Mouse (Mus musculus) limb, embryonic 10.5 days (tissue): ENCODE measurements around the gene Scgb2a2. TPM values are rescaled to one million over a fixed set of nuclear protein-coding genes. Genes with fewer than 3 reads are reported as not detected.
A peak's percentile ranks its signal among the peaks of the same experiment; 100 is the strongest.
"Not testable (repeated sequence)": the region's sequence is repeated elsewhere in the genome, so short reads cannot be mapped to it uniquely, and the experiment has no call there.

Experiments
- DNase-seq: peaks from one replicate; pipeline ENCODE4 v3.0.0-alpha.2; 2017; ENCODE audit warnings: low spot score
- H3K27ac ChIP-seq: fragments of 300-500 bp; sonication (generic); 2 replicates; pipeline ENCODE4 v1.5.1; 2016; ENCODE audit warnings: mild to moderate bottlenecking
- H3K27me3 ChIP-seq: fragments of 300-500 bp; sonication (generic); 2 replicates; pipeline ENCODE4 v1.6.1; 2016; ENCODE audit warnings: low read depth, mild to moderate bottlenecking; ENCODE audit not compliant: poor library complexity, severe bottlenecking
- H3K36me3 ChIP-seq: fragments of 300-500 bp; sonication (generic); 2 replicates; pipeline ENCODE4 v1.6.1; 2016; ENCODE audit warnings: mild to moderate bottlenecking, moderate library complexity
- H3K4me1 ChIP-seq: fragments of 300-500 bp; sonication (generic); 2 replicates; pipeline ENCODE4 v1.6.1; 2016
- H3K4me3 ChIP-seq: fragments of 300-500 bp; sonication (generic); 2 replicates; pipeline ENCODE4 v1.5.1; 2016; ENCODE audit warnings: mild to moderate bottlenecking, moderate library complexity
- H3K9me3 ChIP-seq: fragments of 300-500 bp; sonication (generic); replicated peaks from 2 replicates; pipeline ENCODE4 v1.6.1; 2016; ENCODE audit warnings: mild to moderate bottlenecking
- WGBS: fragments of 180-500 bp; shearing (Covaris S2); methylation state at CpG from one replicate; pipeline ENCODE4 v1.1.7; 2016; 5-methylcytosine and 5-hydroxymethylcytosine counted together
- polyA plus RNA-seq: library from polyadenylated mRNA; unstranded; fragments of >200 nt; fragmentation: Nextera tagmentation; extraction: Ambion mirVana; gene quantifications from 2 replicates; pipeline ENCODE4 v1.2.1, GENCODE M21; 2016

Scgb2a2 gene
- not detected in 2 replicates for polyA plus RNA-seq

GRCm38 (mm10) chr19:9847262-9847661 lies at the start of gene Scgb2a2:
TSS of gene Scgb2a2 (plus strand) at chr19:9847562.
- DNase-seq = no peak
- H3K4me1 ChIP-seq = no peaks in the 10 kb centered on the region
- no peak within 1 kb of the TSS for H3K27ac ChIP-seq
- 85% methylated on average over 2 of the region's 2 CpGs for WGBS
- H3K36me3 ChIP-seq = no peaks in the 10 kb centered on the region
- H3K9me3 ChIP-seq = no peaks in the 10 kb centered on the region
- no peak within 1 kb of the TSS for H3K4me3 ChIP-seq
- no peaks in the 10 kb centered on the region for H3K27me3 ChIP-seq

GRCm38 (mm10) chr19:9836581-9837340 lies 10.6 kb upstream of the Scgb2a2 start:
- not testable (repeated sequence) for DNase-seq, H3K27me3 ChIP-seq, H3K36me3 ChIP-seq, H3K9me3 ChIP-seq, H3K4me1 ChIP-seq
- Histone ChIP-seq H3K27ac (peak overlapping the region; percentile 68), H3K4me3 (peak overlapping the region; percentile 40)
- 13% methylated on average over 19 of the region's 21 CpGs for WGBS

- H3K4me1 ChIP-seq = no peaks in the 10 kb centered on the region
- WGBS = 60% methylated on average over 2 of the region's 2 CpGs
- no peaks in the 10 kb centered on the region for H3K36me3 ChIP-seq
- H3K9me3 ChIP-seq = no peaks in the 10 kb centered on the region
- H3K27ac ChIP-seq = no peak overlapping the region
- H3K27me3 ChIP-seq = no peaks in the 10 kb centered on the region
- no peak for DNase-seq
- H3K4me3 ChIP-seq = no peak overlapping the region
Observed at GRCm38 (mm10) chr19:9837341-9837715, 10.0 kb upstream of the Scgb2a2 start.

- not testable (repeated sequence) for H3K4me1 ChIP-seq, H3K36me3 ChIP-seq, H3K27me3 ChIP-seq, H3K9me3 ChIP-seq, H3K4me3 ChIP-seq, H3K27ac ChIP-seq, DNase-seq
- 76% methylated on average over 3 of the region's 3 CpGs for WGBS
Observed at GRCm38 (mm10) chr19:9849368-9850075, 2.2 kb downstream of the Scgb2a2 start.

- not testable (repeated sequence) for DNase-seq, H3K27me3 ChIP-seq, H3K9me3 ChIP-seq, H3K4me3 ChIP-seq, H3K27ac ChIP-seq, H3K4me1 ChIP-seq, H3K36me3 ChIP-seq
- WGBS = 92% methylated on average over 3 of the region's 3 CpGs
Observed at GRCm38 (mm10) chr19:9860821-9861220, 13.5 kb downstream of the Scgb2a2 start.

GRCm38 (mm10) chr19:9864856-9865255 lies 17.5 kb downstream of the Scgb2a2 start:
- H3K27me3 ChIP-seq = no peaks in the 10 kb centered on the region
- 85% methylated on average over 1 of the region's 1 CpGs for WGBS

GRCm38 (mm10) chr19:9865466-9865865 lies 18.1 kb downstream of the Scgb2a2 start:
- Histone ChIP-seq H3K9me3 (no peaks in the 10 kb centered on the region), H3K27ac (no peak overlapping the region), H3K4me3 (no peak overlapping the region), H3K4me1 (no peaks in the 10 kb centered on the region), H3K27me3 (no peaks in the 10 kb centered on the region), H3K36me3 (peaks cover 11% of the 10 kb centered on the region)
- no peak for DNase-seq

More at GRCm38 (mm10) chr19:9864856-9865255, 17.5 kb downstream of the Scgb2a2 start:
- no peaks in the 10 kb centered on the region for H3K9me3 ChIP-seq
- no peak overlapping the region for H3K4me3 ChIP-seq
- H3K36me3 ChIP-seq = peaks cover 6% of the 10 kb centered on the region
- no peak overlapping the region for H3K27ac ChIP-seq
- no peaks in the 10 kb centered on the region for H3K4me1 ChIP-seq
- DNase-seq = no peak

GRCm38 (mm10) chr19:9878186-9878835 lies 30.9 kb downstream of the Scgb2a2 start:
- 95% methylated on average over 20 of the region's 20 CpGs for WGBS
- Histone ChIP-seq H3K9me3 (no peaks in the 10 kb centered on the region), H3K4me3 (no peak overlapping the region), H3K27ac (no peak overlapping the region), H3K36me3 (peaks cover 100% of the 10 kb centered on the region), H3K4me1 (no peaks in the 10 kb centered on the region), H3K27me3 (no peaks in the 10 kb centered on the region)
- DNase-seq = no peak

GRCm38 (mm10) chr19:9886348-9886747 lies 39.0 kb downstream of the Scgb2a2 start:
- peaks cover 99% of the 10 kb centered on the region for H3K36me3 ChIP-seq
- H3K27me3 ChIP-seq = no peaks in the 10 kb centered on the region
- WGBS = 90% methylated on average over 1 of the region's 1 CpGs
- H3K9me3 ChIP-seq = no peaks in the 10 kb centered on the region
- DNase-seq = no peak
- no peak overlapping the region for H3K4me3 ChIP-seq
- H3K4me1 ChIP-seq = no peaks in the 10 kb centered on the region
- H3K27ac ChIP-seq = no peak overlapping the region

GRCm38 (mm10) chr19:9886771-9887170 lies 39.4 kb downstream of the Scgb2a2 start:
- Histone ChIP-seq H3K27me3 (no peaks in the 10 kb centered on the region), H3K4me1 (no peaks in the 10 kb centered on the region), H3K27ac (no peak overlapping the region), H3K9me3 (no peaks in the 10 kb centered on the region), H3K4me3 (no peak overlapping the region), H3K36me3 (peaks cover 99% of the 10 kb centered on the region)
- no peak for DNase-seq
- 95% methylated on average over 8 of the region's 8 CpGs for WGBS

- no peak for DNase-seq
- Histone ChIP-seq H3K27ac (no peak overlapping the region), H3K4me3 (no peak overlapping the region), H3K36me3 (peaks cover 62% of the 10 kb centered on the region), H3K9me3 (no peaks in the 10 kb centered on the region), H3K4me1 (peaks cover 25% of the 10 kb centered on the region), H3K27me3 (no peaks in the 10 kb centered on the region)
- 81% methylated on average over 5 of the region's 5 CpGs for WGBS
Observed at GRCm38 (mm10) chr19:9896067-9896466, 48.7 kb downstream of the Scgb2a2 start.

- H3K27ac ChIP-seq = peak overlapping the region; percentile 92
- peak overlapping the region; percentile 79 for H3K4me3 ChIP-seq
- H3K9me3 ChIP-seq = no peaks in the 10 kb centered on the region
- peaks cover 25% of the 10 kb centered on the region for H3K4me1 ChIP-seq
- H3K36me3 ChIP-seq = peaks cover 38% of the 10 kb centered on the region
- 11% methylated on average over 17 of the region's 17 CpGs for WGBS
- no peak for DNase-seq
- no peaks in the 10 kb centered on the region for H3K27me3 ChIP-seq
Observed at GRCm38 (mm10) chr19:9898339-9899066, 51.1 kb downstream of the Scgb2a2 start.
